Mouse (Mus musculus) MEL (cell line): ENCODE results near the gene Ptgir. TPM values are rescaled to one million over a fixed set of nuclear protein-coding genes. Genes with fewer than 3 reads are reported as not detected.

Experiments
- DNase-seq: peaks from one replicate; pipeline ENCODE4 v3.0.0; 2011; ENCODE audit warnings: low read depth, low spot score
- H3K27ac ChIP-seq: 2 replicates; pipeline ENCODE4 v1.5.1; 2012; ENCODE audit warnings: low read depth, mild to moderate bottlenecking, control low read depth, low read length, moderate library complexity; ENCODE audit not compliant: control insufficient read depth
- H3K27me3 ChIP-seq, 2 experiments: fragments of 150-350 bp in 1 of 2; sonication (generic) in 1 of 2; 2 replicates each; pipeline ENCODE4 v1.6.1; 2012; ENCODE audit warnings: low read length in 2 of 2, mild to moderate bottlenecking in 2 of 2, improper control_type of control experiment in 1 of 2, moderate library complexity in 1 of 2; ENCODE audit not compliant: insufficient read depth in 2 of 2, control insufficient read depth in 1 of 2
- H3K36me3 ChIP-seq, 2 experiments: 2 replicates each; pipeline ENCODE4 v1.6.1; 2012 to 2014; ENCODE audit warnings: low read length in 2 of 2, improper control_type of control experiment in 1 of 2, inconsistent platforms in 1 of 2, mild to moderate bottlenecking in 1 of 2; ENCODE audit not compliant: insufficient read depth in 2 of 2, control insufficient read depth in 1 of 2
- H3K4me1 ChIP-seq, 2 experiments: fragments of 150-350 bp in 1 of 2; sonication (generic) in 1 of 2; 2 replicates each; pipeline ENCODE4 v1.6.1; 2012; ENCODE audit warnings: low read length in 2 of 2, improper control_type of control experiment in 1 of 2, mild to moderate bottlenecking in 1 of 2; ENCODE audit not compliant: insufficient read depth in 2 of 2, control insufficient read depth in 1 of 2
- H3K4me3 ChIP-seq, 2 experiments: fragments of 150-350 bp in 1 of 2; sonication (generic) in 1 of 2; 2 replicates each; pipeline ENCODE4 v1.5.1; 2012; ENCODE audit warnings: low read depth in 2 of 2, low read length in 2 of 2, mild to moderate bottlenecking in 2 of 2, moderate library complexity in 2 of 2, control low read depth in 1 of 2, improper control_type of control experiment in 1 of 2; ENCODE audit not compliant: control insufficient read depth in 1 of 2, insufficient read depth in 1 of 2
- H3K79me2 ChIP-seq: 2 replicates; pipeline ENCODE4 v1.6.1; 2012; ENCODE audit warnings: mild to moderate bottlenecking, low read length, moderate library complexity; ENCODE audit not compliant: control insufficient read depth, poor library complexity, insufficient read depth
- H3K9ac ChIP-seq: 2 replicates; pipeline ENCODE4 v1.6.1; 2012; ENCODE audit warnings: low read depth, mild to moderate bottlenecking, control low read depth, low read length, moderate library complexity; ENCODE audit not compliant: control insufficient read depth, poor library complexity, severe bottlenecking
- H3K9me3 ChIP-seq: fragments of 150-350 bp; sonication (generic); replicated peaks from 2 replicates; pipeline ENCODE4 v1.6.1; 2012; ENCODE audit warnings: mild to moderate bottlenecking, low read length, improper control_type of control experiment, moderate library complexity; ENCODE audit not compliant: insufficient read depth
- BHLHE40 ChIP-seq: IDR thresholded peaks from 2 replicates; pipeline ENCODE4 v1.6.1; 2012; ENCODE audit warnings: low read depth, mild to moderate bottlenecking, inconsistent platforms, low read length, improper control_type of control experiment, borderline replicate concordance
- CHD1 ChIP-seq: IDR thresholded peaks from 2 replicates; pipeline ENCODE4 v1.6.1; 2012; ENCODE audit warnings: low read depth, mild to moderate bottlenecking, inconsistent platforms, low read length, improper control_type of control experiment
- CTCF ChIP-seq, 3 experiments: IDR thresholded peaks in 2 of 3; conservative IDR thresholded peaks in 1 of 3; 2 replicates each; pipeline ENCODE4 v1.5.1; 2011 to 2012; ENCODE audit warnings: low read length in 3 of 3, low read depth in 2 of 3, mild to moderate bottlenecking in 2 of 3, improper control_type of control experiment in 1 of 3, inconsistent platforms in 1 of 3, mixed read lengths in 1 of 3, moderate library complexity in 1 of 3; ENCODE audit not compliant: control insufficient read depth in 1 of 3, insufficient read depth in 1 of 3, poor library complexity in 1 of 3, severe bottlenecking in 1 of 3
- E2F4 ChIP-seq: IDR thresholded peaks from 2 replicates; pipeline ENCODE4 v1.6.1; 2011; ENCODE audit warnings: low read depth, low read length, improper control_type of control experiment, borderline replicate concordance
- ELF1 ChIP-seq: IDR thresholded peaks from 2 replicates; pipeline ENCODE4 v1.6.1; 2014; ENCODE audit warnings: low read depth, mild to moderate bottlenecking, inconsistent platforms, low read length, improper control_type of control experiment, moderate library complexity
- EP300 ChIP-seq, 2 experiments: IDR thresholded peaks; 2 replicates each; pipeline ENCODE4 v1.6.1; 2011; ENCODE audit warnings: improper control_type of control experiment in 2 of 2, low read length in 2 of 2, low read depth in 1 of 2, mild to moderate bottlenecking in 1 of 2
- ETS1 ChIP-seq: IDR thresholded peaks from 2 replicates; pipeline ENCODE4 v1.6.1; 2012; ENCODE audit warnings: low read depth, mild to moderate bottlenecking, inconsistent platforms, low read length, improper control_type of control experiment, moderate library complexity
- GABPA ChIP-seq: IDR thresholded peaks from 2 replicates; pipeline ENCODE4 v1.6.1; 2012; ENCODE audit warnings: low read depth, mild to moderate bottlenecking, inconsistent platforms, low read length, improper control_type of control experiment, moderate library complexity
- GATA1 ChIP-seq: IDR thresholded peaks from 2 replicates; pipeline ENCODE4 v1.6.1; 2011; ENCODE audit warnings: low read depth, low read length, improper control_type of control experiment
- HCFC1 ChIP-seq: IDR thresholded peaks from 2 replicates; pipeline ENCODE4 v1.6.1; 2012; ENCODE audit warnings: low read depth, mild to moderate bottlenecking, inconsistent platforms, low read length, improper control_type of control experiment, moderate library complexity
- JUND ChIP-seq: IDR thresholded peaks from 2 replicates; pipeline ENCODE4 v1.6.1; 2011; ENCODE audit warnings: low read depth, mild to moderate bottlenecking, improper control_type of control experiment, low read length
- KAT2A ChIP-seq: conservative IDR thresholded peaks from 2 replicates; pipeline ENCODE4 v1.6.1; 2012; ENCODE audit warnings: low read depth, low read length, improper control_type of control experiment, inconsistent platforms
- MAFK ChIP-seq: IDR thresholded peaks from 2 replicates; pipeline ENCODE4 v1.6.1; 2011; ENCODE audit warnings: low read depth, mild to moderate bottlenecking, low read length, improper control_type of control experiment, borderline replicate concordance
- MAX ChIP-seq: IDR thresholded peaks from 2 replicates; pipeline ENCODE4 v1.6.1; 2011; ENCODE audit warnings: low read length, improper control_type of control experiment
- MAZ ChIP-seq: IDR thresholded peaks from 2 replicates; pipeline ENCODE4 v1.6.1; 2012; ENCODE audit warnings: low read depth, mild to moderate bottlenecking, inconsistent platforms, low read length, improper control_type of control experiment
- MEF2A ChIP-seq: IDR thresholded peaks from 2 replicates; pipeline ENCODE4 v1.6.1; 2014; ENCODE audit warnings: low read depth, mild to moderate bottlenecking, inconsistent platforms, low read length, improper control_type of control experiment; ENCODE audit not compliant: poor library complexity, insufficient replicate concordance, severe bottlenecking; ENCODE audit errors: extremely low read depth
- MXI1 ChIP-seq: IDR thresholded peaks from 2 replicates; pipeline ENCODE4 v1.6.1; 2011; ENCODE audit warnings: mild to moderate bottlenecking, low read depth, low read length, improper control_type of control experiment
- MYC ChIP-seq: IDR thresholded peaks from 2 replicates; pipeline ENCODE4 v1.6.1; 2011; ENCODE audit warnings: low read depth, mild to moderate bottlenecking, low read length, improper control_type of control experiment, moderate library complexity
- NELFE ChIP-seq: IDR thresholded peaks from 2 replicates; pipeline ENCODE4 v1.6.1; 2011; ENCODE audit warnings: low read depth, low read length, improper control_type of control experiment
- NRF1 ChIP-seq: IDR thresholded peaks from 2 replicates; pipeline ENCODE4 v1.6.1; 2014; ENCODE audit warnings: low read depth, mild to moderate bottlenecking, inconsistent platforms, low read length, improper control_type of control experiment, moderate library complexity; ENCODE audit not compliant: poor library complexity, insufficient read depth, severe bottlenecking
- POLR2A ChIP-seq, 2 experiments: IDR thresholded peaks; 2 replicates each; pipeline ENCODE4 v1.6.1; 2011 to 2012; ENCODE audit warnings: low read length in 2 of 2, mild to moderate bottlenecking in 2 of 2, control low read depth in 1 of 2, improper control_type of control experiment in 1 of 2, low read depth in 1 of 2, moderate library complexity in 1 of 2; ENCODE audit not compliant: control insufficient read depth in 1 of 2, insufficient read depth in 1 of 2, poor library complexity in 1 of 2
- POLR2AphosphoS2 ChIP-seq: IDR thresholded peaks from 2 replicates; pipeline ENCODE4 v1.6.1; 2011; ENCODE audit warnings: low read length, improper control_type of control experiment
- POLR2AphosphoS5 ChIP-seq: IDR thresholded peaks from 2 replicates; pipeline ENCODE4 v1.6.1; 2012; ENCODE audit warnings: low read depth, borderline replicate concordance, mild to moderate bottlenecking, inconsistent platforms, low read length, moderate library complexity, mixed read lengths
- RAD21 ChIP-seq: IDR thresholded peaks from 2 replicates; pipeline ENCODE4 v1.6.1; 2011; ENCODE audit warnings: mild to moderate bottlenecking, low read depth, low read length, improper control_type of control experiment
- RCOR1 ChIP-seq: IDR thresholded peaks from 2 replicates; pipeline ENCODE4 v1.6.1; 2012; ENCODE audit warnings: low read depth, mild to moderate bottlenecking, inconsistent platforms, low read length, improper control_type of control experiment
- SIN3A ChIP-seq: IDR thresholded peaks from 2 replicates; pipeline ENCODE4 v1.6.1; 2012; ENCODE audit warnings: low read length, improper control_type of control experiment, inconsistent platforms
- SMC3 ChIP-seq: IDR thresholded peaks from 2 replicates; pipeline ENCODE4 v1.6.1; 2011; ENCODE audit warnings: low read depth, low read length, improper control_type of control experiment
- TAL1 ChIP-seq: IDR thresholded peaks from 2 replicates; pipeline ENCODE4 v1.6.1; 2012; ENCODE audit warnings: mild to moderate bottlenecking, inconsistent platforms, low read length, moderate library complexity, mixed read lengths
- TBP ChIP-seq: IDR thresholded peaks from 2 replicates; pipeline ENCODE4 v1.8.0; 2011; ENCODE audit warnings: low read depth, low read length, improper control_type of control experiment
- TCF12 ChIP-seq: IDR thresholded peaks from 2 replicates; pipeline ENCODE4 v1.6.1; 2014; ENCODE audit warnings: low read depth, mild to moderate bottlenecking, inconsistent platforms, low read length, improper control_type of control experiment, moderate library complexity
- UBTF ChIP-seq: IDR thresholded peaks from 2 replicates; pipeline ENCODE4 v1.6.1; 2012; ENCODE audit warnings: low read depth, mild to moderate bottlenecking, inconsistent platforms, low read length, improper control_type of control experiment, moderate library complexity, borderline replicate concordance; ENCODE audit not compliant: insufficient read depth
- USF1 ChIP-seq: IDR thresholded peaks from 2 replicates; pipeline ENCODE4 v1.6.1; 2014; ENCODE audit warnings: low read depth, mild to moderate bottlenecking, inconsistent platforms, low read length, improper control_type of control experiment, moderate library complexity
- USF2 ChIP-seq, 2 experiments: IDR thresholded peaks; 2 replicates each; pipeline ENCODE4 v1.6.1; 2011 to 2012; ENCODE audit warnings: improper control_type of control experiment in 2 of 2, low read length in 2 of 2, borderline replicate concordance in 1 of 2, inconsistent platforms in 1 of 2, low read depth in 1 of 2, mild to moderate bottlenecking in 1 of 2; ENCODE audit not compliant: insufficient read depth in 1 of 2
- ZC3H11A ChIP-seq: IDR thresholded peaks from 2 replicates; pipeline ENCODE4 v1.6.1; 2012; ENCODE audit warnings: low read depth, mild to moderate bottlenecking, inconsistent platforms, low read length, improper control_type of control experiment
- ZKSCAN1 ChIP-seq: IDR thresholded peaks from 2 replicates; pipeline ENCODE4 v1.6.1; 2012; ENCODE audit warnings: low read depth, mild to moderate bottlenecking, inconsistent platforms, low read length, improper control_type of control experiment, moderate library complexity
- ZMIZ1 ChIP-seq: IDR thresholded peaks from 2 replicates; pipeline ENCODE4 v1.6.1; 2012; ENCODE audit warnings: low read depth, mild to moderate bottlenecking, inconsistent platforms, low read length, improper control_type of control experiment, moderate library complexity
- ZNF384 ChIP-seq: IDR thresholded peaks from 2 replicates; pipeline ENCODE4 v1.6.1; 2012; ENCODE audit warnings: low read depth, mild to moderate bottlenecking, inconsistent platforms, low read length, improper control_type of control experiment
- polyA plus RNA-seq, 2 experiments: library from polyadenylated mRNA; stranded (reverse) in 1 of 2; unstranded in 1 of 2; fragments of >175 nt in 1 of 2; fragments of >200 nt in 1 of 2; gene quantifications; 2 replicates each; pipeline versions ENCODE4 v1.2.1 to v1.2.4; 2012; ENCODE audit warnings: low replicate concordance in 2 of 2, low read depth in 1 of 2; ENCODE audit not compliant: insufficient read length in 2 of 2, insufficient read depth in 1 of 2, missing spikeins in 1 of 2
- total RNA-seq: library from RNA; depleted of rRNA; stranded (reverse); fragments of 300-350 nt; gene quantifications from 2 replicates; pipeline ENCODE4 v1.2.3, GENCODE M21; 2012; rRNA removed

Ptgir gene
- total RNA-seq (19.6 and 22.8 TPM in 2 replicates), polyA plus RNA-seq (10 to 100 TPM in 1 of 2 experiments, not detected in 1; 23.7 TPM)

GRCm38 (mm10) chr7:16906281-16906680 is at the start of gene Ptgir:
TSS of gene Ptgir (plus strand) at chr7:16906490.
- Histone ChIP-seq H3K79me2 (peaks cover 27% of the 10 kb centered on the region), H3K36me3 (peaks cover 0 to 34% of the 10 kb centered on the region in 2 experiments), H3K4me1 (peaks cover 6 to 47% of the 10 kb centered on the region in 2 experiments), H3K9me3 (no peaks in the 10 kb centered on the region), H3K27ac (peak within 1 kb of the TSS; percentile 61), H3K9ac (peak within 1 kb of the TSS; percentile 74), H3K4me3 (peak within 1 kb of the TSS; percentile 57 to 70), H3K27me3 (no peaks in the 10 kb centered on the region)
- DNase-seq: peak; percentile 87
- no peak for TF ChIP-seq MAFK
- TF ChIP-seq EP300 (IDR thresholded peaks at IDR 0.05; ENCODE audit: low read depth in 1 of 2, low read length in 2 of 2): no peak
- TF ChIP-seq RAD21: no peak
- TF ChIP-seq ZNF384: peak; percentile 54; the same call in 1 of the 2 replicates
- TF ChIP-seq CTCF (IDR thresholded peaks at IDR 0.05 in 2 of 3, conservative IDR thresholded peaks at IDR 0.05 in 1 of 3; ENCODE audit: control insufficient read depth in 1 of 3, insufficient read depth in 1 of 3, low read depth in 2 of 3, low read length in 3 of 3, poor library complexity in 1 of 3, severe bottlenecking in 1 of 3): no peak
- TF ChIP-seq GABPA: no peak
- no peak for TF ChIP-seq USF2 (IDR thresholded peaks at IDR 0.05; ENCODE audit: borderline replicate concordance in 1 of 2, insufficient read depth in 1 of 2, low read depth in 1 of 2, low read length in 2 of 2)
- TF ChIP-seq ZC3H11A: no peak
- no peak for TF ChIP-seq MAX
- TF ChIP-seq MAZ: peak; percentile 88
- TF ChIP-seq USF1: no peak
- TF ChIP-seq E2F4: no peak
- TF ChIP-seq ZMIZ1: no peak
- peak in 1 of 2 experiments; percentile 72; a peak in 2 of 4 replicates for TF ChIP-seq POLR2A (IDR thresholded peaks at IDR 0.05; ENCODE audit: control insufficient read depth in 1 of 2, insufficient read depth in 1 of 2, low read depth in 1 of 2, low read length in 2 of 2, poor library complexity in 1 of 2)
- no peak for TF ChIP-seq UBTF
- no peak for TF ChIP-seq TAL1
- TF ChIP-seq TBP: peak; percentile 62
- TF ChIP-seq NRF1: no peak
- no peak for TF ChIP-seq ELF1
- no peak for TF ChIP-seq GATA1
- peak; percentile 63; the same call in 1 of the 2 replicates for TF ChIP-seq POLR2AphosphoS2
- TF ChIP-seq BHLHE40: no peak
- TF ChIP-seq HCFC1: peak; percentile 37; the same call in 1 of the 2 replicates
- no peak for TF ChIP-seq CHD1
- TF ChIP-seq ETS1: no peak
- no peak for TF ChIP-seq JUND
- TF ChIP-seq SIN3A: peak; percentile 56; the same call in 1 of the 2 replicates
- TF ChIP-seq ZKSCAN1: no peak
- no peak for TF ChIP-seq RCOR1
- TF ChIP-seq SMC3: no peak
- TF ChIP-seq MXI1: no peak; the same call in 1 of the 2 replicates
- TF ChIP-seq MEF2A: no peak
- TF ChIP-seq KAT2A: no peak
- no peak for TF ChIP-seq POLR2AphosphoS5
- peak; percentile 38; the same call in 1 of the 2 replicates for TF ChIP-seq TCF12
- TF ChIP-seq NELFE: peak; percentile 61
- no peak; the same call in 1 of the 2 replicates for TF ChIP-seq MYC
